28 mouse cellular contexts compared by ENCODE assay signal in the genomic region with DNA sequence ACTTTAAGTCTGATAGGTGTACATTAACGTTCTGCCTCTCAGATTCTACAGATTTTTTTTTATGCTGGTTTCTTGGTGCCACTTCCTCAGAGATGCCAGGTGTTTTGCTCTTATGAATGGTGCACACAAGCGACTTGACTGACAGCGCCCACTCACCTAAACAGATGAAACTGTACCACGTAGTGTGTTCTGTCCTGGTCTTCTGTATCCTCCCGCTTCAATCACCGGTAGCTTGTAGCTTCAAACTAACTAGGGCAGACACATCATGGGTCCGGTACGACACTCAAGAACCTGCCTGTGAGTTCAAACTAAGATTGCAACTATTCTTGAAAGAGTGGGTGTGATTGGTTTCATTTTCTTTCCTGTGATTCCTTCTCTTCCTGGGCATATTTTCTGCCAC.
A peak's percentile ranks its signal among the peaks of the same experiment; 100 is the strongest.
DNase-seq lines count a peak whose midpoint lies in the region; ATAC-seq and TF ChIP-seq lines count a peak whose summit lies in the region.
"Had no signal": no experiment of that assay in that cellular context is flagged by ENCODE, and none has a peak within 500 bp of the region (broad histone marks: within the 10 kb centered on the region; RNA-seq: fewer than 3 reads in every experiment).

No protein-coding gene starts in this region.

- no peaks in the 10 kb centered on the region for H3K36me3 ChIP-seq in thymus, adult 2 months (ENCODE audit: control insufficient read depth, insufficient read depth, low read length)
- H3K36me3 ChIP-seq in forebrain, embryonic 13.5 days (ENCODE audit: poor library complexity, severe bottlenecking) = no peaks in the 10 kb centered on the region
- H3K36me3 ChIP-seq: G1E; heart, embryonic 10.5 days; heart, embryonic 15.5 days; hindbrain, embryonic 12.5 days; liver, embryonic 12.5 days; midbrain, embryonic 13.5 days had no signal

- H3K4me3 ChIP-seq in thymus, adult 2 months (ENCODE audit: control insufficient read depth, insufficient read depth, low read length) = no peak overlapping the region
- no peak overlapping the region for H3K4me3 ChIP-seq in forebrain, embryonic 13.5 days
- H3K4me3 ChIP-seq: erythroblast, embryonic 14.5 days; heart, embryonic 10.5 days; heart, embryonic 15.5 days; hindbrain, embryonic 12.5 days; liver, embryonic 12.5 days; megakaryocyte, embryonic 14.5 days; midbrain, embryonic 13.5 days had no signal

- no peak overlapping the region for H3K4me2 ChIP-seq in forebrain, embryonic 13.5 days
- H3K4me2 ChIP-seq: heart, embryonic 15.5 days; hindbrain, embryonic 12.5 days; liver, embryonic 12.5 days; midbrain, embryonic 13.5 days had no signal

- no peaks in the 10 kb centered on the region for H3K27me3 ChIP-seq in thymus, adult 2 months (ENCODE audit: control insufficient read depth, insufficient read depth, low read length)
- H3K27me3 ChIP-seq in forebrain, embryonic 13.5 days = no peaks in the 10 kb centered on the region
- H3K27me3 ChIP-seq: heart, embryonic 15.5 days; hindbrain, embryonic 12.5 days; liver, embryonic 12.5 days; megakaryocyte, embryonic 14.5 days; midbrain, embryonic 13.5 days had no signal

- TF ChIP-seq CTCF in thymus, adult 2 months (IDR thresholded peaks at IDR 0.05; ENCODE audit: borderline replicate concordance, control insufficient read depth, extremely low read depth, insufficient read depth, low read length, poor library complexity) = no peak

- no peak overlapping the region; the same call in 1 of the 2 replicates for H3K27ac ChIP-seq in thymus, adult 2 months (ENCODE audit: control insufficient read depth, insufficient read depth, low read length)
- no peak overlapping the region for H3K27ac ChIP-seq in forebrain, embryonic 13.5 days
- H3K27ac ChIP-seq: heart, embryonic 10.5 days; heart, embryonic 15.5 days; hindbrain, embryonic 12.5 days; hindbrain, postnatal 0 days; liver, embryonic 12.5 days; midbrain, embryonic 13.5 days had no signal

- peak; percentile 43 for ATAC-seq in activated CD4-positive, CD25-positive, alpha-beta regulatory T cell, adult 4 months
- no peak for ATAC-seq in forebrain, embryonic 13.5 days
- ATAC-seq: hindbrain, postnatal 0 days; intestine, postnatal 0 days; liver, embryonic 12.5 days; lung, postnatal 0 days; midbrain, embryonic 13.5 days had no signal

- peaks cover 5% of the 10 kb centered on the region for H3K4me1 ChIP-seq in thymus, adult 2 months (replicated peaks; ENCODE audit: control insufficient read depth, insufficient read depth, low read length)
- no peaks in the 10 kb centered on the region for H3K4me1 ChIP-seq in forebrain, embryonic 13.5 days
- H3K4me1 ChIP-seq: heart, embryonic 10.5 days; heart, embryonic 15.5 days; hindbrain, embryonic 12.5 days; liver, embryonic 12.5 days; megakaryocyte, embryonic 14.5 days; midbrain, embryonic 13.5 days had no signal

- H3K9me3 ChIP-seq in forebrain, embryonic 13.5 days (replicated peaks) = no peaks in the 10 kb centered on the region
- H3K9me3 ChIP-seq: heart, embryonic 10.5 days; heart, embryonic 15.5 days; hindbrain, embryonic 12.5 days; liver, embryonic 12.5 days; megakaryocyte, embryonic 14.5 days; midbrain, embryonic 13.5 days had no signal

- 35% methylated on average over 8 of the region's 8 CpGs for WGBS in thymus, adult 2 months
- WGBS in forebrain, embryonic 13.5 days = 93% methylated on average over 8 of the region's 8 CpGs

- no peak overlapping the region for H3K9ac ChIP-seq in forebrain, embryonic 13.5 days
- H3K9ac ChIP-seq: heart, embryonic 15.5 days; hindbrain, embryonic 12.5 days; liver, embryonic 12.5 days; midbrain, embryonic 13.5 days had no signal

- DNase-seq in CD4-positive, CD25-positive, alpha-beta regulatory T cell, adult 2 months (ENCODE audit: low read depth, low spot score) = peak; percentile 43
- peak; percentile 39 for DNase-seq in thymus, adult 2 months
- DNase-seq in thymus, postnatal 36 days = peak; percentile 30 to 40
- no peak for DNase-seq in left cerebral cortex, adult 11 months (ENCODE audit: low spot score)
- no peak for DNase-seq in cerebellum, adult 11 months
- DNase-seq: adrenal gland, postnatal 14 days; cerebellum, adult 11-12 months; cerebellum, postnatal 10 days; gastrocnemius, postnatal 10 days; heart, postnatal 36 days; kidney, postnatal 14 days; layer of hippocampus, adult 9-11 months; lung, adult 18-20 months; lung, postnatal 4 days; right cerebral cortex, postnatal 25 days had no signal

- TF ChIP-seq POLR2A in thymus, adult 2 months (IDR thresholded peaks at IDR 0.05; ENCODE audit: control insufficient read depth, extremely low read depth, insufficient read depth, low read length, poor library complexity) = no peak

Comparison
In these comparisons a context has a peak if more than half of its experiments do, and no peak if none do; other contexts are left out.
1. DNase-seq: peak in CD4-positive, CD25-positive, alpha-beta regulatory T cell, adult 2 months (single experiment), thymus, adult 2 months (single experiment) and thymus, postnatal 36 days (2 of 2); none in left cerebral cortex, adult 11 months (single experiment) and cerebellum, adult 11 months (single experiment).